Mouse (Mus musculus) heart, postnatal 10 days (tissue): ENCODE results near the gene Frzb. TPM values are rescaled to one million over a fixed set of nuclear protein-coding genes. Genes with fewer than 3 reads are reported as not detected.

Experiments used
- DNase-seq, 2 experiments: peaks; one replicate each; pipeline ENCODE4 v3.0.0; 2021
- intact Hi-C: fragments of 180-260 bp; cut with DNase I; formaldehyde crosslinking; loops from one replicate; pipeline ENCODE4 v1.15.1; 2025
- total RNA-seq, 2 experiments: library from RNA; stranded (reverse); gene quantifications; 2 replicates each; pipeline ENCODE4 v1.2.3; 2021

Frzb gene
- total RNA-seq, 2 experiments from 2014 or later, result 7.1 to 7.4 TPM

DNA sequence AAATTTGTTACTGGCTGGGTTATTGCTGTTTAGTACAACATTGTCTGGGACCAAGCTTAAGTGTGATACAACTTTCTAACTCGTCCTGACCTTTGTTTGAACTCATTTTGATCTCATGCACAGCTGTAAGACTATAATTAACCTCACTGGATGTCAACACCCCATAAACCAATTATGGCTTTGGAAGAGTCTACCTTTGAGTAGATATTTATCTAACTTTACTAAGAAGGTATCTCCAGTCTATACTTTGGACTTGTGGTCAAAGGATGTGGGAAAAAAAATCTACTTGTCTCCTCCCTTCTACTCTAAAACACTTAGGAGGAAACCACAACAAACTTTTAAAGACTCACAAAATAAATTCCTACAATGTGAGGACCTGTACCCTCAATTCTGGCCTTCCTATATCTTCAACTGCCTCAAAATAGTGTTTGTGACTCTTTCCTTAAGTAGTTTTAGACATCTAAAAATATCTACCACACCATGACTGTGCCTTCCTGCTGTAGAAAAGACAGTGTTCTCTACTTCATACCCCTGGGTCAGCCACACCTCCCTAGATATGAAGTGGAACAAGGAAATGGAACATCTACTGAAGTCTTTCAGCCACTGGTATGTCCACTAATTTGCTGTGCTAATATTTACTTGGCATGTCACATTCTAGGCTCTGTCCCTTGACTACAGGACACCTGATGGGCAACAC, 16.9 kb downstream of the Frzb start:
- no peak for DNase-seq
- intact Hi-C loops, result no loop called here

DNA sequence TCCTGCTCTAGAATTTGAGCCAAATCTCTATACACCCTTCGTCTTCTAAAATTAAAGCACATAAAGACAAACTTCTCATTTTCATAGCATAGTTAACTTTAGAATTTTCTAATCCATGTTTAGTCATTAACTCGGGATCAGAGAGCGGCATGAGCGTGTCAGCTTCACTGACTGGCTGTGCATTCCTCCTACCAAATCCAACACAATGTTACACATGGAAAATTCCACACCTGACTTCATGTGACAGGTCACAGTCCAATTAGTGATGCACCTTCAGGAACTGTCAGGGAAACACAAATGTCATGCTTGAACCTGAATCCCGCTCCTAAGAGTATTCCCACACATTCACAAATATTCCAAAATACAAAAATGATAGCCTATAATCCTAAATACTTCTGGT, 24.3 kb downstream of the Frzb start:
- intact Hi-C loops, result no loop called here
- no peak for DNase-seq

DNA sequence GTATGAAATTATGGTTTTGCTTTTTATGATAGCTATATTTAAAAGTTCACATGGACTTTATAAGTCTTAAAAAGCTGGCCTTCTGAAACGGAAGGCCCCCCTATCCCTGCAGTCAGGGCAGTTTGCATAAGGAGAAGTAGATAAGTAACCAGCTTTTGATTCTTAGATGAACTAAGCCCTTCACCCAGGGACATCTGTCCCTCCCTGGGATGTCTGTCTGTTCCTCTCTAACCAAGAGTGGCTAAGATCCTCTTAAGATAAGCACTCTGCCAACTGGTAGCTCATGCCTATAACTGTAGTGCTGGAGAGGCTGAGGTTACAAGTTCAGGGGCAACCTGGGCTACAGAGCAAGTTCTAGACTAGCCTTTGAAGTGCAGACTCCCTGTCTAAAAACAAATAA, 25.4 kb downstream of the Frzb start:
- DNase-seq, result no peak
- intact Hi-C loops, result no loop called here

DNA sequence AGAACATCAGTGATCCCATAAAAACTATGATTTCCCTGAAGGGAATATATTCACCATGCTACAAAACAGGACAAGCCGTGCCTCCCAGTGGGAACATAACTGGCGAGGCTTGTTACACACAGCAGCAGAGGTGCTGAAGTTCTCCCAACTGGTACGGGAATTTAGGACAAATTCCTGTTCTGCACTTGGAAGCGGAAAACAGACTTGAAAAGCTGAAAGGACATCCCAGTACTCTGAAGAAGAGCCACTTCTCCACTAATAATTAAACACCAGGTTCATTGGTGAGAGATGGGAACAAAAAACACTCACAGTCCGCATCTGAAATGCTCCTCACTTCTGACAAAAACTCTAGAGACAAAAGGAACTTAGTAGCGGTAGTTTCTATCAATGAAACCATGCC, 31.1 kb downstream of the Frzb start:
- intact Hi-C loops, result no loop called here
- DNase-seq, result no peak

DNA sequence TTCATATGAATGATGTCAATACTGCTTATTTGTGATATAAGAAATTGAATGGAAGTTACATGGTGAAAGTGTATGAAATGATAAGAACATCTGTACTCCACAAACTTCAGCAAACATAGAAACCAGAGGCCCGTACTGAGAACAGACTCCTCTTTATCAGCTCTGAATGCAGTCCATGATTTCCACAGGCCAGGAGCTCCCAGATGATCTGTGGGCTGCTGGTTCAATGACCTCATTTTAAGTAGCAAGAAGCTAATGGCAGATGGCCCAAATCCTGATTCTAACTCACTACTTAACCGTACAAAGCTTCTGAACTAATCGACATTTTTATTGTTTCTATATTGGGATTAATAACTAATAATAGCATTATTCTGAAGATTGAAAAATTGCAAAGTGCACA, 33.0 kb downstream of the Frzb start:
- intact Hi-C loops, result no loop called here
- DNase-seq, result peak; percentile 15 to 38

DNA sequence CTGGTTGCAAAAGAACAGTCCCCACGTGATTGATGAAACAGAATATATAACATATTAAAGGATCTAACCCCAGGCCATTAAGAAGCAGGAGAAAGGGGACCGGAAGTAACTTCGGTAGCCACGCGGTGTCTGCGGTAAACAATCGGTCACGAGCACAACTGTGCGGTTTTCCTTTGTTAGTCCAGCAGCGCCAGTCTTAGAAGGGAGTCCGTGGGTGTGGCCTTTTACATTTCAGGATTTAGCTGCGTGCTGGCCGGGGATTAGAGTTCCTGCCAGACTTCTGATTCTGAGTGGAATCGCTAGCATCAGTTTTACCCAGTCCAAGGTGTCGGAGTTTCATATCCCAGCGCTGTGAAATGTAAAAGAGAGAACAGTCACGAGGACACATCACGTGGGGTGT, 34.3 kb downstream of the Frzb start:
- DNase-seq, result no peak
- intact Hi-C loops, result no loop called here

DNA sequence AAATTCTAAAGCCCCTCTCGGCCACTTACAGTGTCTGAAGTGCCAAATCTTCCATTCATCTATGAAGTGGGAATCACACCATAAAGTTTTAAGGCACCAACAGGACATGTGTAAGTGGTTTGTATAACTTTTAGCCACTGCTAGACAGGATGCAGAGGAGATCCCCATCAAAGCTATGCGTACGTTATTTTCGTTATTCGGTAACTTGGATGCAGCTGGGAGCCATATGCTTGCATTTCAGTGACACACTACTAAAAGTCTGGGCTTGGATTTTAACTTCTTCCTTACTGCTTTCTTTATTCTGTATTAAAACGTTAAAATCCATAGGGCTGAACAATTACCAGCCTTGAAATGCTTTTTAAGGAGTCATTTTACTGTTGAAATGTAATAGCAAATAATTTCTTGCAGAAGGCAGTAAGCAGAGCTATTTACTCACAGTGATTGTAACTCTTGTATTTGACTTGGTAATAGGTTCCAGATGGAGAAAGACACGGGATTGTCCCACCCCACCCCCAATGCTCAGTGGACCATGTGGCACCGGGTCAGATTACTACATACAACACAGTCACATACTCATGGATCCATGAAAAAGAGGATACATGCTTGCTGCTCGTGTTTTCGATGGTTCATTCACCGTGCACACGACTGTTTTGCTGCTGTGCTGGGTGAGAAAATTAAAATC, 37.4 kb downstream of the Frzb start:
- intact Hi-C loops, result no loop called here

DNA sequence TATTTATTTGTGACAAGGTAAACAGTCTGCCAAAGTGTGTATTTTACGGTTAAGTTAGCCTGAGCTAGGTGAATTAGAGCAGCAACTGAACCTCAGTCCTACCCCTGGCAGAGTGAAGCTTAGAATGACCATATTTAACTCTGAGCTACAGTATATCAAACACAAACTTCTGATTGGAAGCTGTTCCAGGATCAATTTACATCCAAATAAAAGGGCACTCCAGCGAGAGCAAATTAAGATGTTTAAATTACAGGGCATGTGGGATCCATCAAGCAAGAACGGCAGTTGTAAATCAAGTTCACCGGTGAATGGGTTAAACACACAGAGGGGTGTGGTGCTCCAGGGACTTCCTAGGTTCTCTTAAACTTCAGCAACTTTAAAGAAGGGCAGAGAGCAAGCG, 42.7 kb downstream of the Frzb start:
- no peak for DNase-seq
- intact Hi-C loops, result no loop called here

More for the DNA sequence above, 37.4 kb downstream of the Frzb start:
- no peak for DNase-seq

DNA sequence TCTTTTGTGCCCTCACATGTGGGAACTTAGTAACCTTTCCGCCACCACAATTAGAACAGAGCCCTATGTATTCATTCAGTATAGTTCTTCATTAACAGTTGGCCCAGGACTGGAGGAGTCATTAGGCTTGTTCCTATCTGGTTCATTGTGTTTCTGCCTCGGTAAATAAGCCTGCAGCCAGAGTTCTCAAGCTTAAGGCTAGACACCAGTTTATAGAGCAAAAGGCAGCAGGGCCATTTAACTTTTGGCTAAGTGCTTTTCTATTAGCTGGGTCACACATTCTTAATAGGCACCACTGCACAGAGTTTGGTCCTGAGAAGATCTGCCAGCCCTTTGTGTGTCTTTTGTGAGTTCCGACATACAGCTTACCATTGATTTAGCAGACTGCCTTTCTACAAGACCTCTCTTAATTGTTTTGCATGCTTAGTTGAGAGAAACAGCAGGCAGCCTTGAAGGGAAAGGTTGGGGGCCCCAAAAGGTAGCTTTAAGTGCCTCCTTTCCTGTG, 48.8 kb downstream of the Frzb start:
- no peak for DNase-seq

DNA sequence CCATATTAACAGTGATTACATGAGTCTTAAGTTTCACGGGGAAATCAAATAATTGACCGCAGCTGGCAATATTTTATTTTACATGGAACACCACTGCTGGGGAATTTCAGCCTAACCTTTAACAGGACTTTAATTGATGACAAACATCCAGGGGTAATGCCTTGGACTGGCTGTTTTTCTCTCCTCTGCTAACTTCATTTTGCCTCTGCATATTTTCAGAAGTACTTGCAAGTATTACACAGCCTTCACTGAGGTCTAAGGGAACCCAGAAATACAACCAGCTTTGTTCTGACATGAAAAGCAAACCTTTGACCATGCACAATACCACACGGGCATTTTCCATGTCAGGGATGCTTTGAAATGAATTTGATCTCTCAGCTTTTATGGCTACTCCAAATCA, 50.6 kb downstream of the Frzb start:
- intact Hi-C loops, result no loop called here

More for the DNA sequence above, 48.8 kb downstream of the Frzb start:
- intact Hi-C loops, result no loop called here

DNA sequence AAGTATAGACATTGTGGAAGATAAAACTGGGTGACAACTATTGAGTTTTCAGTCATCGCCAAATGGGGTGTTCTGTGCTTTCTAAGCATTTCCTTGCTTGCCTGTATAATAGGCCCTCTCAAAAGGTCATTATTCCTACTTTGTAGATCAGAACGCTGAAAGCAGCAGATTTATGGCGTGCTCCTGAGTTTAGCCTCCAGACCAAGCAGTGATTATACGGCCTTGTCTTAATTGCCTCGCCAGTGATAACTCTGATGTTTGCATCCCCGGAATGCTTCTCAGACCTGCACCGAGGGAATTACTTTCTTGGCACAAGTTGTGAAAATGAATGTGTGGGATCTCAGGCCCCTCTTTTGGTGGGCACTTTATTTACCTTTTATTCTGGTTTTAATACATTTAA, 51.4 kb downstream of the Frzb start:
- intact Hi-C loops, result no loop called here
- no peak for DNase-seq

More for the DNA sequence above, 50.6 kb downstream of the Frzb start:
- no peak for DNase-seq

DNA sequence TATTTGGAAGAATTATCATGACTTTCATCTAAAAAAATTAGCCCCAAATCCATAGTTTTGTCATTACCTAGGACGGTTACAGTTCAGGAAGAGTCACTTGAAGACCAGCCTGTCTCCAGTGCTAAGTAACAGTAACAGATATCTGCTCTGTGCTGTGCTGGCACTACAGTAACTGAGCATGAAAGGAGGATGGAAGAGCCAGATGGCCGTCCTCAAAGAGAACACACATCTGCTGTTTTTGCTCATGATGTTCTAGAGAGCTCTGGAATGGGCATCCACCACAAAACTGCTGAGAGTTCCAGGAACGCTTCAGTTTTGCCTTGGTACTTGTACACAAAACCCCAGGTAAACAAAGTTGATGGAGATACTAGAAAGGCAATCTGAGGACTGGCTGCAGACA, 59.1 kb downstream of the Frzb start:
- peak in 1 of 2 experiments; percentile 10 for DNase-seq
- intact Hi-C loops, result no loop called here

DNA sequence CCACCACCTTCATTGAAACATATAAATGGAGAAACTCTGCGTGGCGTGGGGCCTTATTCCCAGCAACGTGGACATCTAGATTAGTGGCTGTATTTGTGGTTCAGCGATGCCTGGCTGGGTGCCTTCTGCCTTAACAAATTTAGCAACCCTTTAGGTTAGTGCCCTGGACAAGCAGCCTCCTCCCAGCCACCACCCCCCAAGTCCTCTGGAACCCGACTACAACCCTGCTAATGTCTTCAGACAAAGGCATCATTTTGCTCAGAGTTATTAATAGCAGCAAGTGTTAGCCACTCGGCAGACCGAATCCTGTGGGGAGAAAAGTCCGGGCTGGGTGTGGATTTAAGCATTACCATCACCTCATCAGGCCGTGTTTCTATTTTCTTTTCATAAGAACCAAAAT, 59.8 kb downstream of the Frzb start:
- peak; percentile 22 to 23 for DNase-seq
- intact Hi-C loops, result no loop called here

DNA sequence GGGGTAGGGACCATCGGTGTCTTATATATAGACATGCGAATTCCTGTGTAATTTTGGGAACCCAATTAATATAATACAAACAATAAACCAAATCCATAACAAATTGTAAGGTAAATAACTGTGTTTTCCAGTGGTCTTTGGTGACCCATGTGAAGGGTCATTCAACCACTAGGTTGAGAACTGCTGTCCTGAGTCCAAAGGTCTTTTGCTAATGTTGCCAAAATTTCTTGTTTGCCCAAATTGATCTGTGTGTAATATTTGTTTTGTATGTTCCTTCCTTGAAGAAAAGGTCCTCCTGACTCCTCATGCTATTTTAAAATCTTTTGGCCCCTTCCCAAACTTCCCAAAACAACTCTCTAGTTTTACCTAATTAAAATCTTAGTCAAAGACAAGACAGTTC, 61.2 kb downstream of the Frzb start:
- intact Hi-C loops, result no loop called here
- no peak for DNase-seq

DNA sequence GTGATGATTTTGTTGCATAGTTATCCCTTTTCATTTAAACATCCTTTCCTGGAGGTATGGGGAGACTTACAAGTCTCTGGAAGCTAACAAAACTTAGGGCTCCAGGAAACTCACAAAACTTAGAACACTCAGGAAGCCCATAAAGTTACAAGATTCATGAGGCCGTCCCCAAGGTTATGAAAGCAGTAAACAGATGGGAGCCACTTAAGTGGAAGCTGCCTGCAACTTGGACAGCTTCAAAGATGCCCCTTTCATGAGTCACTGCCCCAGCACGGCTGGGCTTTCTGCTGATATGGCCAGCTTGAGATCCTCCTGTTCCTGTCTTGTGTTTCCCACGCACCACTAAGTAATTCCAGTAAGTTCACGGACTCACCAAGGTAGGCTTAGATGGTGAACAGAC, 63.0 kb downstream of the Frzb start:
- no peak for DNase-seq
- intact Hi-C loops, result no loop called here

DNA sequence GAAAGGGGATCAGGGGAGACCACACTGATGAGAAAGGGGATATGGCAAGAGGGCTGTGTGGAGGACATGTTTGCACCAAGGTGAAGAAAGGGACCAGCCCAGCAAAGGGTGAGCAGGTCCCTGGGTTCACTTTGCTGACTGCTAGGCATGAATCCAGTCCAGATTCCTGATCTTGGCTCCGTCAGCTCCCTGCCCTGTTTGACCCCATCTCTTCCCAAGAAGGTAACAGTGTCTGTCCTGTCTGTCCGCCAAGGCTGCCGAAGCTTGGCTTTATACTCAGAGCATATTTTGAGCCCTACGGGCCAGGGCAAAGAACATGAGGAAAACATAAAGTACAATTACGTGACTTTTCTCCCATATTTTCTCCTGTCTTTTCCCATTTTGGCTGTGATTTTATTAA, 67.6 kb downstream of the Frzb start:
- intact Hi-C loops, result no loop called here
- DNase-seq, result peak in 1 of 2 experiments; percentile 8

DNA sequence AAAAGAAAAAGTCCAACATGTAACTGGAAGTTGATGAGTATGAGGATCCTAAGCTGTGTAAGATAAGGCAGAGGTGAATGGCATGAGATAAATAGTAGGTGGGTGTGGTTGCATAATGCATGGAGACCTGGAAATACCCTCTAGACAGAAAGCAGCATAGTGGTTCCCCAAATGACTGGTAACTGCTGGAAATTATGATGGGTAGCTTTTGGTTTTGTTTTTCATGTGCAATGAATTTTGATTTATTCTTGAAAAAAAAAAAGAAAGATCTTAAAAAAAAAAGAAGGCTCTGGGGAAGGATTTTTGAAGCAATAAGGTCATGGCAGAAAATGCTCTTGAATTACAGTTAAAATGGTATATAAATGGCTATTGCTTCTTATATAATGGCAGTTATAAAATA, 72.5 kb downstream of the Frzb start:
- intact Hi-C loops, result no loop called here
- no peak for DNase-seq

DNA sequence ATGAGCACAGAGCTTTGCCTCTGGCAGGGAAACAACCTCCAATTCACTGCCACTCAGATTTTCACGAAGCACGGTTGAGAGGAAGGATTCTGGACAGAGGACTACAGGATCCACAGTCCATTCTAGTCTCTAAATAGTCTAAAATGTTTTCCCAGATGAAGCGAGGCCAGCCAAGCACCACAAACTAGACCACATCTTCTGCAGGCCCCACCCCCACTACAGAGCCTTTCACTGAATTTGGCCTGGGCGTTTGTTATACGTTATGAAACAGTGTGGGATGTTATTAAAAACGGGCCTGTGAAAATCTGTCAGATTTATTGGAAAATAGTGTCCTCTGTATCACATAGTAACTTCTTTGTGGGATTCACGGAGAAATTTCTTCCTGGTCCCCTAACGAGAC, 76.0 kb downstream of the Frzb start:
- intact Hi-C loops, result no loop called here

More for the DNA sequence above, 76.0 kb downstream of the Frzb start:
- no peak for DNase-seq
